Mouse (Mus musculus): ENCODE measurements around the gene Cdc5l.
A peak's percentile ranks its signal among the peaks of the same experiment; 100 is the strongest.
"Not testable (repeated sequence)": the region's sequence is repeated elsewhere in the genome, so short reads cannot be mapped to it uniquely, and the experiment has no call there.

The Cdc5l gene

DNA sequence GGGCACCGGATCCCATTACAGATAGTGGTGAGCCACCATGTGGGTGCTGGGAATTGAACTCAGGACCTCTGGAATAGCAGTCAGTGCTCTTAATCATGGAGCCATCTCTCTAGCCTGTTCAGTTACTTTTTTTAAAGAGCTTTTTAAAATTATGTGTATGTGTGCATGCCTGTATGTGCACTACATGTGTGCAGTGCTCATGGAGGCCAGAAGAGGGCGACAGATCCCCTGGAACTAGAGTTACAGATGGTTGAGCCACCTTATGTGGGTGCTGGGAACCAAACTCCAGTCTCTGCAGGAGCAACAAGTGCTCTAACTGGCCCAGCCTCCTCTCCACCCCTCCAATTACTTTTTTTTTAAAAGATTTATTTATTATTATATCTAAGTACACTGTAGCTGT is 33.2 kb upstream of the Cdc5l start:
- Histone ChIP-seq H3K4me3 (replicated peaks; ENCODE audit: low read length) (no peak overlapping the region), H3K27me3 (ENCODE audit: insufficient read depth, low read length) (no peaks in the 10 kb centered on the region), H3K4me1 (replicated peaks; ENCODE audit: low read depth, low read length) (peaks cover 53% of the 10 kb centered on the region), H3K36me3 (ENCODE audit: insufficient read depth, low read length) (0 out of 2 replicates have a peak, but pooled peaks cover 3% of the 10 kb centered on the region), H3K9me3 (ENCODE audit: low read length) (peaks cover 8% of the 10 kb centered on the region)
- TF ChIP-seq POU5F1 (IDR thresholded peaks at IDR 0.05; ENCODE audit: borderline replicate concordance, low read length) (no peak), CTCF (conservative IDR thresholded peaks at IDR 0.05; ENCODE audit: low read length) (peak; percentile 51), NANOG (IDR thresholded peaks at IDR 0.05; ENCODE audit: borderline replicate concordance, low read length) (no peak)

DNA sequence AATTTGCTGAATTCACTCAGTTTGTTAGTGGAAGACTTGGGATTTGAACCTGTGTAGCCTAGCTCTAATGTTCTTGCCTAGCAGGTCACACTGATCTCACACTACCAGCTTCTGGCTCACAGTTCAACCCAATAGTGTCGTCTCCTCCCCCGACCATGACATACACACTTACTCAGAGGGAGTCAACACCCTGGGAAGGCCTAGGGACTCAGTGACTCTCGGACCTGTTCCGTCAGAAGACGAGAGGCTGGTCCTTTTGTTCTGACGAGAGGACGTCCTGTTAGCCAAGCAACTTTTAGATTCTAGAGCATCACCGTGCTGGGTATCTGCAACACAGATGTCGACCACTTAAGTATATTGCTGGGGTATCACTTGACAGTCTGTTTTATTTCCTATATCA is 30.7 kb upstream of the Cdc5l start:
- H3K4me1 ChIP-seq (replicated peaks; ENCODE audit: low read depth, low read length), result peaks cover 68% of the 10 kb centered on the region
- no peak overlapping the region for H3K4me3 ChIP-seq (replicated peaks; ENCODE audit: low read length)
- no peak for TF ChIP-seq CTCF (conservative IDR thresholded peaks at IDR 0.05; ENCODE audit: low read length)
- TF ChIP-seq POU5F1 (IDR thresholded peaks at IDR 0.05; ENCODE audit: borderline replicate concordance, low read length), result no peak
- no peak for TF ChIP-seq NANOG (IDR thresholded peaks at IDR 0.05; ENCODE audit: borderline replicate concordance, low read length)
- H3K36me3 ChIP-seq (ENCODE audit: insufficient read depth, low read length), result peaks cover 18% of the 10 kb centered on the region
- no peaks in the 10 kb centered on the region for H3K27me3 ChIP-seq (ENCODE audit: insufficient read depth, low read length)
- peaks cover 8% of the 10 kb centered on the region for H3K9me3 ChIP-seq (ENCODE audit: low read length)

DNA sequence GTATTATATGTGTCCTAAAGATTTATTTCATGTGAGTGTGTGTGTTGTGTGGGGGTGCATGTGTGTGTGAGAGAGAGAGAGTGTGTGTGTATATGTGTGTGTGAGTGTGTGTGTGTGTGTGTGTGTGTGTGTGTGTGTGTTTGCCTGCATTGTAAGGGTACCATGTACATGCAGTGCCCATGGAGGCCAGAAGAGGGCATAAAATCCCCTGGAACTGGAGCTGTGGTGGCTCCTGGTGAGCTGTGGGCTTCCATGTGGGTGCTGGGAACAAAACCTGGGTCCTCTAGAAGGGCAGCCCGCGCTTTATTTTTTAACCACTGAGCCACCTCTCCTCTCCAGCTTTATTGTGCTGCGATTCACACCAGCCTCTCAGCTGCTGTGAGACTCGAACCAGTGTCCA is 29.0 kb upstream of the Cdc5l start:
- H3K4me1 ChIP-seq (replicated peaks; ENCODE audit: low read depth, low read length), result peaks cover 75% of the 10 kb centered on the region
- H3K9me3 ChIP-seq (ENCODE audit: low read length), result peaks cover 8% of the 10 kb centered on the region
- no peaks in the 10 kb centered on the region for H3K27me3 ChIP-seq (ENCODE audit: insufficient read depth, low read length)
- no peak for TF ChIP-seq POU5F1 (IDR thresholded peaks at IDR 0.05; ENCODE audit: borderline replicate concordance, low read length)
- no peak; the same call in 1 of the 2 replicates for TF ChIP-seq CTCF (conservative IDR thresholded peaks at IDR 0.05; ENCODE audit: low read length)
- no peak for TF ChIP-seq NANOG (IDR thresholded peaks at IDR 0.05; ENCODE audit: borderline replicate concordance, low read length)
- H3K36me3 ChIP-seq (ENCODE audit: insufficient read depth, low read length), result peaks cover 31% of the 10 kb centered on the region
- H3K4me3 ChIP-seq (replicated peaks; ENCODE audit: low read length), result 0 out of 2 replicates have a peak overlapping the region, but pooled peaks have one; percentile 5

DNA sequence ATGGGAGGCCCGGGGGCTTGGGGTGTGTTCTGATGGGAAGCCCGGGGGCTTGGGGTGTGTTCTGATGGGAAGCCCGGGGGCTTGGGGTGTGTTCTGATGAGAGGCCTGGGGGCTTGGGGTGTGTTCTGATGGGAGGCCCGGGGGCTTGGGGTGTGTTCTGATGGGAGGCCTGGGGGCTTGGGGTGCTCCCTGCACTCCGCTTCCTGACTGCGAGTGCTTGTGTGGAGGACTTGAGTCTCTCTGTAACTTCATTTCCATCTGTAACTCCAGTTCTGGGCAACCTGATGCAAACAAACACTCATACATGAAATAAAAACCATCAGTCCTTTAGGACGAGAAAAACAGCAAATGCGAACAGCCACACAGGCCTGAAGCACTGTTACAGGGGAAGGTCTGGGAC is 25.5 kb upstream of the Cdc5l start:
- H3K27me3 ChIP-seq (ENCODE audit: insufficient read depth, low read length), result no peaks in the 10 kb centered on the region
- H3K36me3 ChIP-seq (ENCODE audit: insufficient read depth, low read length), result peaks cover 38% of the 10 kb centered on the region
- TF ChIP-seq CTCF (conservative IDR thresholded peaks at IDR 0.05; ENCODE audit: low read length) (no peak), NANOG (IDR thresholded peaks at IDR 0.05; ENCODE audit: borderline replicate concordance, low read length) (peak; percentile 30; the same call in 1 of the 2 replicates)
- H3K9me3 ChIP-seq (ENCODE audit: low read length), result no peaks in the 10 kb centered on the region
- peaks cover 77% of the 10 kb centered on the region for H3K4me1 ChIP-seq (replicated peaks; ENCODE audit: low read depth, low read length)
- H3K4me3 ChIP-seq (replicated peaks; ENCODE audit: low read length), result peak overlapping the region; percentile 79

DNA sequence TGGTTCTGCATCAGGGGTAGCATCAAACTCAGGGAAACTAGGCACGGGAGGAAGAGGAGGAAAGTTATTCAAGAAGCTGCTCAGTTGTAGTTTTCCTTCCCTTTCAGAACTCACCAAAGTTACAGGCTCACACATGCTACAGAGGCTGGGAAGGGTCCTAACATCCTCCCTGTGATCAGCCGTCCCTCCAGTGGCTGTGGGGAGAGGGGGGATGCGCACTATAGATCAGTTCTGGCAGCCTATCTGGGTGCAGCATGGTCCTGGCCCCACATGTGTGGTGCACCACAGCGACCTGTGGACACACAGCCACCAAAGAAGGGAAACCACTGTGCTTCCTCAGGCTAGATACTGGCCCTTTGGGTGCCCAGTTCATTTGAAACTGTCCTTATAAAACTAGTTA is 25.0 kb upstream of the Cdc5l start:
- peaks cover 78% of the 10 kb centered on the region for H3K4me1 ChIP-seq (replicated peaks; ENCODE audit: low read depth, low read length)
- H3K4me3 ChIP-seq (replicated peaks; ENCODE audit: low read length), result peak overlapping the region; percentile 79
- H3K27me3 ChIP-seq (ENCODE audit: insufficient read depth, low read length), result no peaks in the 10 kb centered on the region
- no peaks in the 10 kb centered on the region for H3K9me3 ChIP-seq (ENCODE audit: low read length)
- TF ChIP-seq POU5F1 (IDR thresholded peaks at IDR 0.05; ENCODE audit: borderline replicate concordance, low read length), result no peak
- TF ChIP-seq CTCF (conservative IDR thresholded peaks at IDR 0.05; ENCODE audit: low read length), result no peak
- TF ChIP-seq NANOG (IDR thresholded peaks at IDR 0.05; ENCODE audit: borderline replicate concordance, low read length), result no peak
- H3K36me3 ChIP-seq (ENCODE audit: insufficient read depth, low read length), result peaks cover 43% of the 10 kb centered on the region

DNA sequence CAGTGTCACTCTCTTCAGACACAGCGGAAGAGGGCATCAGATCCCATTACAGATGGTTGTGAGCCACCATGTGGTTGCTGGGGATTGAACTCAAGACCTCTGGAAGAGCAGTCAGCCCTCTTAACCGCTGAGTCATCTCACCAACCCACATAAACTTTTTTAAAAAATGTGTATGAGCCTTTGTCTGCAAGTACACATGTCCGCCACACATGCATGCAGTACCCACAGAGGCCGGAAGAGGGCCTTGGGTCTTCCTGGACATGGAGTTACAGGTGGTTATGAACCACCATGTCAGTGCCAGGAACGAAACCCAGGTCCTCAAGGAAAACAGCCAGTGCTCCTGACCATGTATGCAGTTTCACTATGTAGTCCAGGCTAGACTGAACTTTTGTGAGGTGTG is 23.9 kb upstream of the Cdc5l start:
- TF ChIP-seq CTCF (conservative IDR thresholded peaks at IDR 0.05; ENCODE audit: low read length) (peak; percentile 83), NANOG (IDR thresholded peaks at IDR 0.05; ENCODE audit: borderline replicate concordance, low read length) (no peak)
- Histone ChIP-seq H3K4me1 (replicated peaks; ENCODE audit: low read depth, low read length) (peaks cover 83% of the 10 kb centered on the region), H3K27me3 (ENCODE audit: insufficient read depth, low read length) (no peaks in the 10 kb centered on the region)

DNA sequence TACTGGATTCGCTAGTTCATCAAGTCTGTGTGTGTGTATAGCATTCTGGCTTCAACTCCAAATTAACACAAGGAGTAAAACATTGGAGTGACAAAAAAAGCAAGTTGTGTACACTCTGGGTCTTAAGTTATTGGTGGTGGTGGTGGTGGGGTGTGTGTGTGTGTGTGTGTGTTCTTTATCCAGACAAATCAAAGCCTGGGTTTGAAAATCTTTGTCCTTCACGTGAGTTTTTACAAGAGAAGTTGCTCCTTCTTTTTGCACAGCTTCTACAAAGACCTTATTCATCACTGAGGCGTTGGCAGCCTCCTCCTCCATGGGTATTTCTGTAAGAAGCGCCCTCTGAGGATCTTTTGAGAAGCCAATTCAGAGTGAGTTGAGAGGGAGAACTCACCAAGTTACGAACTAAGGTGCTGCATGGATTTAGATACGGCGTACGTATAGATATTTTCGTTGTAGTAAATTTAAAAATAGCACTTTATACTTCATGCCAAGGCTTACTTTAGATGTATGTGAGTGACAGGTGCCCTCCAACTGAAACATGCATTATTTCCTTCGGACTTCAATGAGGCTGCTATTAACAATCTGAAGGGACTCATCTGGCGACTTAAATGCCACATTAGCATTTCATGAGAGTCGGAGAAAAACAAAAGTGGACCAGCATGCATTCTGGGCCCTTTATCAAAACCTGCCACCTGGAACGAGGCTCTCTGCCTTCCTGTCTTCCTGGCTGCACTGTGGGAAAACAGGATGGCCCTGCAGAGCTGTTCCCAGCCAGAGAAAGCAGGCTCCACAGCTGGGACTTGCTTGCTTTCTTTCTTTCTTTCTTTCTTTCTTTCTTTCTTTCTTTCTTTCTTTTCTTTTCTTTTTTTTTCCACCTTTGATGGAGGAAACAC is 23.0 kb upstream of the Cdc5l start:
- TF ChIP-seq POU5F1 (IDR thresholded peaks at IDR 0.05; ENCODE audit: borderline replicate concordance, low read length) (no peak), NANOG (IDR thresholded peaks at IDR 0.05; ENCODE audit: borderline replicate concordance, low read length) (peak; percentile 36; the same call in 1 of the 2 replicates)
- Histone ChIP-seq H3K9me3 (ENCODE audit: low read length) (no peaks in the 10 kb centered on the region), H3K27me3 (ENCODE audit: insufficient read depth, low read length) (no peaks in the 10 kb centered on the region), H3K4me3 (replicated peaks; ENCODE audit: low read length) (peak overlapping the region; percentile 79), H3K4me1 (replicated peaks; ENCODE audit: low read depth, low read length) (peaks cover 85% of the 10 kb centered on the region), H3K36me3 (ENCODE audit: insufficient read depth, low read length) (peaks cover 57% of the 10 kb centered on the region)

More for the DNA sequence above, 23.9 kb upstream of the Cdc5l start:
- no peaks in the 10 kb centered on the region for H3K9me3 ChIP-seq (ENCODE audit: low read length)
- H3K36me3 ChIP-seq (ENCODE audit: insufficient read depth, low read length), result peaks cover 50% of the 10 kb centered on the region
- H3K4me3 ChIP-seq (replicated peaks; ENCODE audit: low read length), result peak overlapping the region; percentile 79

DNA sequence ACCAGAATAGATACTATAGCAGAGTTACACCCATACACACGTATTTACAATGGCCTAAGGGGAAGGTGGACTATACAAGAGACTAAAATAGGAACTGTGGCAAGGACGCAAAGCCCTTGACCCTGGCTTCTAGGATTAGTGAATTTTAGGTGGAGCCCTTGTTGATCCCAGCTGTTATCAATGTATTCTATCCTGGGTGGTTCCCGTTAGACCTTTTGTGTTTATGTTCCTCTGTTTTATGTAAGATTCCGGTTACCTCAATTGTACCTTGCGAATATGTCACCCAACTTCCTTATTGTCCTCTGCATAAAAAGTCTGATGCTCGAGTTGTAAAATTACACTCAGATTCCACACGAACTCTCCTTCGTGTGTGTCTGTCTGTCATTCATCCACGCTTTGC is 22.2 kb upstream of the Cdc5l start:
- H3K9me3 ChIP-seq (ENCODE audit: low read length), result not testable (repeated sequence)

DNA sequence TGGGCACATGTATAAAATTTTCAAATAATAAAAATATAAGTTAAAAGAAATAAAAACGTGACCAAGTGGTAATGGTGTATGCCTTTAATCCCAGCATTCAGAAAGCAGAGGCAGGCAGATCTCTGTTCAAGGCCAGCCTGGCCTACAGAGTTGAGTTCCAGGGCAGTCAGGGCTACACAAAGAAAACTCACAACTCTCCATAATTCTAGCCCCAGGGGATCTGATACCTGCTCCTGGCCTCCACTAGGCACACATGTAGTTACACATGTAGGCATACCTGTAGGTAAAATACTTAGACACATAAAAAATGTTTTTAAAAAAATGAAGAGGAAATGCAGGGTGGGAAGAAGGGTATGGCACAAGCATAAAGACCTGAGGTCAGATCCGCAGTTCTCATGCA is 21.3 kb upstream of the Cdc5l start:
- peaks cover 86% of the 10 kb centered on the region for H3K4me1 ChIP-seq (replicated peaks; ENCODE audit: low read depth, low read length)
- no peak for TF ChIP-seq NANOG (IDR thresholded peaks at IDR 0.05; ENCODE audit: borderline replicate concordance, low read length)
- TF ChIP-seq POU5F1 (IDR thresholded peaks at IDR 0.05; ENCODE audit: borderline replicate concordance, low read length), result no peak
- TF ChIP-seq CTCF (conservative IDR thresholded peaks at IDR 0.05; ENCODE audit: low read length), result no peak
- peaks cover 53% of the 10 kb centered on the region for H3K36me3 ChIP-seq (ENCODE audit: insufficient read depth, low read length)
- peak overlapping the region; percentile 51; the same call in 1 of the 2 replicates for H3K4me3 ChIP-seq (replicated peaks; ENCODE audit: low read length)
- H3K9me3 ChIP-seq (ENCODE audit: low read length), result no peaks in the 10 kb centered on the region
- no peaks in the 10 kb centered on the region for H3K27me3 ChIP-seq (ENCODE audit: insufficient read depth, low read length)

More for the DNA sequence above, 22.2 kb upstream of the Cdc5l start:
- Histone ChIP-seq H3K36me3 (ENCODE audit: insufficient read depth, low read length) (peaks cover 57% of the 10 kb centered on the region), H3K4me1 (replicated peaks; ENCODE audit: low read depth, low read length) (peaks cover 86% of the 10 kb centered on the region), H3K4me3 (replicated peaks; ENCODE audit: low read length) (peak overlapping the region; percentile 79)
- H3K27me3 ChIP-seq (ENCODE audit: insufficient read depth, low read length), result not testable (repeated sequence)

Measured in E14TG2a.4 (cell line).